Mouse (Mus musculus) lung, embryonic 14.5 days (tissue): ENCODE measurements at regions not wholly inside any gene's neighbourhood (a gene's known extent, or its start where the extent isn't known, plus 50 kb on each side); places are given as distances from the start of the nearest gene placed in this dataset.

ENCODE experiments used
- ATAC-seq: fragments of 200-750 bp; cut with Nextera tagmentation; 2 replicates; pipeline ENCODE4 v1.8.0; 2017; ENCODE audit warnings: mild to moderate bottlenecking, moderate TSS enrichment, moderate library complexity; ENCODE audit not compliant: insufficient read depth
- DNase-seq: peaks from one replicate; pipeline ENCODE4 v3.0.0-alpha.2; 2015
- H3K27ac ChIP-seq: fragments of 300-500 bp; sonication (generic); 2 replicates; pipeline ENCODE4 v1.5.1; 2014; ENCODE audit warnings: low read depth, mild to moderate bottlenecking, moderate library complexity
- H3K27me3 ChIP-seq: fragments of 300-500 bp; sonication (generic); 2 replicates; pipeline ENCODE4 v1.6.1; 2014; ENCODE audit warnings: low read length, control low read depth; ENCODE audit not compliant: insufficient read depth
- H3K36me3 ChIP-seq: fragments of 300-500 bp; sonication (generic); 2 replicates; pipeline ENCODE4 v1.6.1; 2014; ENCODE audit warnings: control low read depth; ENCODE audit not compliant: insufficient read depth
- H3K4me1 ChIP-seq: fragments of 300-500 bp; sonication (generic); 2 replicates; pipeline ENCODE4 v1.6.1; 2014; ENCODE audit warnings: antibody characterized with exemption, control low read depth; ENCODE audit not compliant: insufficient read depth
- H3K4me2 ChIP-seq: fragments of 300-500 bp; sonication (generic); 2 replicates; pipeline ENCODE4 v1.6.1; 2014; ENCODE audit warnings: mild to moderate bottlenecking
- H3K4me3 ChIP-seq: fragments of 300-500 bp; sonication (generic); 2 replicates; pipeline ENCODE4 v1.5.1; 2014; ENCODE audit warnings: low read depth, low read length
- H3K9ac ChIP-seq: fragments of 300-500 bp; sonication (generic); 2 replicates; pipeline ENCODE4 v1.6.1; 2014
- H3K9me3 ChIP-seq: fragments of 300-500 bp; sonication (generic); 2 replicates; pipeline ENCODE4 v1.6.1; 2016; ENCODE audit warnings: low read depth, low read length, control low read depth
- CTCF ChIP-seq: IDR thresholded peaks from 2 replicates; pipeline ENCODE4 v1.5.1; 2016; ENCODE audit warnings: antibody characterized with exemption, low read depth
- WGBS: fragments of 180-500 bp; shearing (Covaris S2); extraction: QIAGEN DNeasy Blood & Tissue Kit; methylation state at CpG from one replicate; pipeline ENCODE4 v1.1.7; 2014; 5-methylcytosine and 5-hydroxymethylcytosine counted together

DNA sequence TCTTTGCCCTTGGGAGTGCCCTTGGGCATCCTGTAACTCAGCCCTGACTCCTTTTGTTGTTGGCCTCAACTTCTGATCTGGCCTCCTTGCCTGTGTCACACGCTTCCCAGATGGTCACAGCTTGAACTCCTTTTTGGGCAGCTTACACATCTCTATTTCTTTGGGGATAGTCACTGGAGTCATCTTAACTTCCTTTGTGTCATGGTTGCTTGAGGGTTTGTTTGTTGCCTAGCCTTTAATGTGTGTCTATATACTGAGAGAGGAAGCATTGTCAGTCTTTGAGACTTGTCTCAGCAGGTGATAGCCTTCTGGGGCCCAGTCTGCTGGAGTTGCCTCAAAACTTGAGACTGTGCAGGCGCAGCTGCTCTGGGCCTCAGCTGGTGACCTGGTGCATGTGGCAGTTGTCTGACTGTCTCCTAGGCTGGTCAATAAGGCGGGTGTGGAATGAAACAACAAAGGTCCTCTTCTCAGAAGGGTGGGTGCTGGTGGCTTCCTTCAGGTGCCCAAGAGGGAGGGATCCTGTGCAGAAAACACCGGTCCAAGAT, 157.5 kb downstream of the Tpra1 start:
- DNase-seq: no peak
- H3K4me2 ChIP-seq: no peak overlapping the region
- ATAC-seq: no peak
- no peak overlapping the region for H3K27ac ChIP-seq
- no peak overlapping the region for H3K9ac ChIP-seq
- H3K36me3 ChIP-seq: no peaks in the 10 kb centered on the region
- no peaks in the 10 kb centered on the region for H3K4me1 ChIP-seq
- H3K27me3 ChIP-seq: no peaks in the 10 kb centered on the region
- H3K4me3 ChIP-seq: no peak overlapping the region
- no peak for TF ChIP-seq CTCF
- no peaks in the 10 kb centered on the region for H3K9me3 ChIP-seq
- 76% methylated on average over 4 of the region's 4 CpGs for WGBS

- no peaks in the 10 kb centered on the region for H3K36me3 ChIP-seq
Measured at GRCm38 (mm10) chr6:89064977-89065580, 163.0 kb downstream of the Tpra1 start.

DNA sequence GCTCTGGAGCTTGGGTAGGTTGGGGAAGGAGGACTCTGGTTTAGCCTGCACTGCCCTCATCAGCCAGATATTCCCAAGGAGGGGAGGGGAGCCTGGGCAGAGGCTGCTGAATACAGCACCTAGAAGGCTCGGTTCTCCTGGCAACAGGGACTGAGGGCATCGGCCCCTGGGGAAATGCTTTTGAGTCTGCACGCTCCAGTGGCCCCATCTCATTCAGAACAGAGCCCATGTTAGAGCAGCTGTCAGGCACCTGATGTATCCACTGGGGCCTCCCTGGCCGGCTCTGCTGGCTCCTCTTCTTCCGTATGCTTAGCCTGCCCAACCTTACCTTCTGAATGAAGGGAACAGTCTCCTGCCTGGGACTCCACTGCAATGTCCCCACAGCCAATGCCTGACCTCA, 164.5 kb downstream of the Tpra1 start:
- Histone ChIP-seq H3K27ac (no peak overlapping the region), H3K4me3 (no peak overlapping the region), H3K4me1 (no peaks in the 10 kb centered on the region), H3K36me3 (no peaks in the 10 kb centered on the region), H3K4me2 (no peak overlapping the region), H3K9me3 (no peaks in the 10 kb centered on the region), H3K27me3 (no peaks in the 10 kb centered on the region), H3K9ac (no peak overlapping the region)
- ATAC-seq (no peak), DNase-seq (no peak)
- 79% methylated on average over 5 of the region's 5 CpGs for WGBS
- TF ChIP-seq CTCF: no peak

More at GRCm38 (mm10) chr6:89064977-89065580, 163.0 kb downstream of the Tpra1 start:
- TF ChIP-seq CTCF: no peak
- H3K9me3 ChIP-seq: no peaks in the 10 kb centered on the region
- no peaks in the 10 kb centered on the region for H3K4me1 ChIP-seq
- H3K4me3 ChIP-seq: no peak overlapping the region
- no peak overlapping the region for H3K4me2 ChIP-seq
- WGBS: 81% methylated on average over 7 of the region's 7 CpGs
- ATAC-seq: no peak
- DNase-seq: no peak
- H3K27me3 ChIP-seq: no peaks in the 10 kb centered on the region
- H3K27ac ChIP-seq: no peak overlapping the region
- H3K9ac ChIP-seq: no peak overlapping the region

GRCm38 (mm10) chr6:89068286-89068685, 166.2 kb downstream of the Tpra1 start:
- WGBS: 92% methylated on average over 5 of the region's 5 CpGs
- DNase-seq (no peak), ATAC-seq (no peak)
- no peak for TF ChIP-seq CTCF
- Histone ChIP-seq H3K27me3 (no peaks in the 10 kb centered on the region), H3K4me3 (no peak overlapping the region), H3K36me3 (no peaks in the 10 kb centered on the region), H3K9me3 (no peaks in the 10 kb centered on the region), H3K27ac (no peak overlapping the region), H3K4me1 (no peaks in the 10 kb centered on the region), H3K9ac (no peak overlapping the region), H3K4me2 (no peak overlapping the region)

DNA sequence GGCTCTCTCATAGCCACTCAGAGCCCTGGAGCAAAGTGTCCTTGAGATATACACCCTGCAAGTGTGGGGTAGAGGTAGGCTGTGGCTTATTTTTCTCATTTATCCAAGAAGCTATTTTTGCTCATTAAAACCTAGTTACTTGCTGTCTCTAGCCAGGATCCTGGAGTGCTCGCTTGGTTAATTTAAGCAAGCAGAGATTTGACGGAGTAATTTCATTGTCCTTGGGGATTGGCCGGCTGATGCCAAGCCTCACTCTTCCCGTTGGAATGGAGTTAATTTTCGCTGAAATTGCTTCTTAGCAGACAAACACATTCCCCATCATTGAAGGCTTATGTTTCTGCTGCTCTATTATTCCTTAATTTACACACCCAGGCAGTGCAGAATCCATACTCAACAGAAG, 167.1 kb downstream of the Tpra1 start:
- ATAC-seq: no peak
- no peaks in the 10 kb centered on the region for H3K9me3 ChIP-seq

DNA sequence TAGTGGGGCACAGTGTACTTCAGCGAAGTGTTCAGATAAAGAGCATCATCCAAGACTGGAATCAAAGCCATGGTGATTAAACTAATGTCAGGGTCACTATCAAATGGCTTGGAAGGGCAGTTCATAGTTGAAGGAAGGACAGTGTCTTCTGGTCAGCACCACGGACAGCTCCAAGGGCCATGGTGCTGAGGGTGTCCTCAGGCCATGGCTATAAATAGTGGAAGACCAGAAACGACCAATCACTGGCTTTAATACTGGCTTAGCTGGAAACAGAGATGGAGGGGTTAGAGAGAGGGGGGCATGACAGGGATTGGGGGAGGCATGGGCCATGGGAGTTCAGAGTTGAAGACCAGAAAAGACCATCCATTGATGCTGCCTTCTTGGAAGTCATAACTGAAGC, 168.0 kb downstream of the Tpra1 start:
- WGBS: 11% methylated on average over 3 of the region's 3 CpGs
- no peak overlapping the region for H3K27ac ChIP-seq
- no peak overlapping the region for H3K4me2 ChIP-seq
- H3K36me3 ChIP-seq: no peaks in the 10 kb centered on the region
- no peak; the same call in 1 of the 2 replicates for ATAC-seq
- no peak overlapping the region for H3K9ac ChIP-seq
- DNase-seq: peak; percentile 91
- H3K27me3 ChIP-seq: no peaks in the 10 kb centered on the region
- no peaks in the 10 kb centered on the region for H3K4me1 ChIP-seq
- H3K4me3 ChIP-seq: no peak overlapping the region
- no peaks in the 10 kb centered on the region for H3K9me3 ChIP-seq
- no peak for TF ChIP-seq CTCF

More for the DNA sequence above, 167.1 kb downstream of the Tpra1 start:
- DNase-seq: no peak
- Histone ChIP-seq H3K4me1 (no peaks in the 10 kb centered on the region), H3K27ac (no peak overlapping the region), H3K4me3 (no peak overlapping the region), H3K9ac (no peak overlapping the region), H3K27me3 (no peaks in the 10 kb centered on the region), H3K4me2 (no peak overlapping the region), H3K36me3 (no peaks in the 10 kb centered on the region)
- 77% methylated on average over 5 of the region's 5 CpGs for WGBS
- TF ChIP-seq CTCF: no peak

- H3K9me3 ChIP-seq: no peaks in the 10 kb centered on the region
- 28% methylated on average over 2 of the region's 2 CpGs for WGBS
- H3K4me1 ChIP-seq: no peaks in the 10 kb centered on the region
- no peak for ATAC-seq
- H3K27ac ChIP-seq: no peak overlapping the region
- TF ChIP-seq CTCF: no peak
- H3K4me3 ChIP-seq: no peak overlapping the region
- H3K36me3 ChIP-seq: no peaks in the 10 kb centered on the region
- H3K27me3 ChIP-seq: no peaks in the 10 kb centered on the region
- no peak overlapping the region for H3K4me2 ChIP-seq
- no peak for DNase-seq
- H3K9ac ChIP-seq: no peak overlapping the region
Measured at GRCm38 (mm10) chr6:89071766-89072165, 169.7 kb downstream of the Tpra1 start.

DNA sequence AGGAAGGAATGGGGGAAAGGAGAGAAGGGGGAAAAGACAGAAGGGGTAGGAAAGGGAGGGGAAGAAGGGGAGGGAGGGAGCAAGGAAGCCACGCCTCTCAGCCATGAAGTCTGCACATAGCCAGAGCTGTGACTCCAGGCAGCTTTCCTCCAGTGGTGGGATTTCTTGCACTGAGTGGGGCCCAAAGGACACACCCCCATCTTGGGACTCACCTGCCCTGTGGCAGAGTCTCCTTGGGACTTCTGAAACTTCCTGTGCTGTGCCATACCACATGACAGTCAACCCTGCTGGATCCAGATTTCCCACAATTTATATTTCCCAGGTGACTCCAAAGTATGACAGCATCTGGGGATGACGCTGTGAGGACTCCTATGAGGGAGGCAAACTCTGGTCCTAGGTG, 170.5 kb downstream of the Tpra1 start:
- Histone ChIP-seq H3K27me3 (no peaks in the 10 kb centered on the region), H3K9me3 (no peaks in the 10 kb centered on the region), H3K27ac (no peak overlapping the region), H3K4me2 (no peak overlapping the region), H3K4me3 (no peak overlapping the region), H3K4me1 (no peaks in the 10 kb centered on the region), H3K9ac (no peak overlapping the region), H3K36me3 (no peaks in the 10 kb centered on the region)
- ATAC-seq (no peak), DNase-seq (no peak)
- 64% methylated on average over 2 of the region's 2 CpGs for WGBS
- no peak for TF ChIP-seq CTCF
